Mouse (Mus musculus) liver, embryonic 14.5 days (tissue): Measurements from ENCODE around the gene Sohlh2.

Experiments
- CTCF ChIP-seq: IDR thresholded peaks from 2 replicates; pipeline ENCODE4 v1.5.1; 2016; ENCODE audit warnings: antibody characterized with exemption, low read depth, control low read depth
- EP300 ChIP-seq: IDR thresholded peaks from 2 replicates; pipeline ENCODE4 v1.6.1; 2016; ENCODE audit warnings: antibody characterized with exemption, low read depth

GRCm38 (mm10) chr3:55214413-55214812, 32.6 kb downstream of the Sohlh2 start:
- TF ChIP-seq CTCF (no peak), EP300 (no peak)
